Mouse (Mus musculus) embryo, embryonic 11.5 days (tissue): ENCODE measurements at regions not wholly inside any gene's neighbourhood (a gene's known extent, or its start where the extent isn't known, plus 50 kb on each side); places are given as distances from the start of the nearest gene placed in this dataset.

ENCODE experiments used
- DNase-seq: peaks from one replicate; pipeline ENCODE4 v3.0.0-alpha.2; 2012; ENCODE audit warnings: low read depth, low spot score

DNA sequence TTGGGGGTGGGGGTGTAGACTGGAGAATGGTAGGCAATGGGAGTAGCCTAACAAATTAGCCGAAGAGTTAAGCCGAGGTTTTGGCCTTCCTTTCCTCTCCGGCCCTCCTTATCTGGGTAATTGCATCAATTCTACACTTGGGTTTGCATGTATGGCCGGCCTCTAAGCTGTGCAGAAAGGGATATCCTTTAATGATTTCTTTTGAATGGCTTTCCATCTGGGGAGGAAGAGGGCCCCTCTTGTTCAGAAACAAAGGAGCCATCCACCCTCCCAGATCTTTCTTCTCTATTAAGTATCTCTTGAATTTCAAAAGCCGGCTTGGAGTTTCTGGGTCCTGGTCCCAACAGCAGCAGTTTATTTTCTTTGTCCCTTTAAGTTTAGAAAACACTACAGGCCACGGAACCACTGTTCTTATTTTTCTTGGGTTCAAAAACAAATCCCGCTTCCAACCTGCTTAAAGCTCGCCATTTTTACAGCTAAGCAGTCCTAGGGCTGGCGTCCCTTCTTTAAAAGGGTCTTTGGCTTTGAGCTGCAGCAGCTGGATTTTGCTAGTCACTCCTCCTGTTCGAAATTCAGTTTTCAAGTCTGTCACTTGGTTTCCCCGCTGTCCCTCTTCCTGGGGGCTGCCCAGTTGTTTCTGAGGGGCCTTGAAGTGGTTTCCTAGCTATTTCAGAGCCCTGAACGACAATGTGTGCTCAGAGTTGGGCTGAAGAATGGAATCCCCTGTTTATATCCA, 73.1 kb upstream of the Lrig1 start:
- DNase-seq: no peak

DNA sequence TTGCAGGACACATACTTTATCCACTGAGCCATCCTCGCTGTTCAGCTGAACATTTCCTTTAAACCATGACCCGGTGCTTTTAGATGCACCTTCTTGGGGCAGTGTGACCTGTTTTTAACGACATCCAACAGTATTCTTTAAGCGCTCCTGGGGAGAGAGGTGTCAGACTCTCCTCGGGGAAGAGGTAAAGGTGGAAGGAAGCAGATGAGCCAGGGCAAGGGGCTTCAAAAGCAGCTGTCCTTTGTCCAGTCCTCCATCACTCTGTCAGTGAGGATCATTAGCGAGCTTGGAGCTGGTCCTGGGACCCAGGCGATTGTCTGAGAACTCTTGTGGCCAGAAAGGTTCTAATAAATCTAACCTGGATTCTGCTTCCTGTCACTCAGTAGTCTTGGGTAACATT, 72.4 kb upstream of the Lrig1 start:
- DNase-seq: no peak

DNA sequence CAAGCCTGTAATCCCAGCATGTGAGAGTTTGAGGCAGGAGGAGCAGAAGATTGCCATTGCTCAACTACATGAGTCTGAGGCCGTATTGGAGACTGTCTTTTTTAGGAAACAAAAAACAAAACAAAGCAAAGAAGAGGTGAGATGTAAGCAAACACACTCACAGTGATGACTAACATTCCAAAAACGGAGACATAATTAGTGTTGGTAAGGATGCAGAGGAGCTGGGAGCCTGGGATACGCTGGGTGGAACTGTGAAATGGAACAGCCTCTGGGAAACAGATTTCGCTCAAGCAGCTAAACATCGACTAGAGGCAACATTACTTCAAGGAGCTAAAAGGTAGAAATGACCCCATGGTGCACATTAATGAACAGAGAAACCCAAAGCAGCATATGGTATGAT, 68.3 kb upstream of the Lrig1 start:
- no peak for DNase-seq

DNA sequence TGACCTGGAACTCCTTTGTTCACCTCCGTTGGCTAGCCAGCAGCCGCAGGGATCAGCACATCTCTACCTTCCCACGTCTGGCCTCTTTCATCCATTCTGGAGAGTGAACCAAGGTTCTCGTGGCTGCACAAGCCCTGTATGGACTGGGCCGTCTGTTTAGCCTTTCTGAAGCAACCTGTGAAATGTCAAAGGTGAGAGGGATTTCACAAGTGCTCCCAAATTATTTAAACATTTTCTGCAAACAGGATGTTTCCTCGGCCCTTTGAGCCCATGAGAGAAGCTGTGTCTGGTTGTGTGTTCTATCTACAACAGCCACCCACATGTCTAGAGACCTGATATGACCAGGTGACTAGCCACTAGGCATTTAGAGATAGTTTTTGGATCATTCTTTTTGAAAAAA, 65.8 kb upstream of the Lrig1 start:
- DNase-seq: no peak

DNA sequence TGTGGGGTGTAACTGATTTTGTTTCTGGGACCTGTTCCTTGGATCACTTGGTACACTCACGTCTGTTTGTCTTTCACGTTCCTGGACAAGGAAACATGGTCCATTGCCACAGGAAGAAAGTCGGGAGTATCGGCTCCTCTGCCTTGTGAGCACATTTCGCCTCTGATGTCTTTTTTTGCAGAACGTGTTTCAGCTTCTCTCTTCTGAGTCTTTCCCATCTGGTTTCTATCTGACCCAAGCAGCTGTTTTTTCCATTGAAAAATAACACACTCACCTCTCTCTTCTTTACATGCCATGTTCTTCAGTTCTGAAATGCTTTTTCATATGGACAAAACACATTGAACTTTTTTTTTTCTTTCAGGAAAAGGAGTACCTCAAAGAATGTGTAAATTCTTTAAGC, 61.4 kb upstream of the Lrig1 start:
- DNase-seq: no peak

DNA sequence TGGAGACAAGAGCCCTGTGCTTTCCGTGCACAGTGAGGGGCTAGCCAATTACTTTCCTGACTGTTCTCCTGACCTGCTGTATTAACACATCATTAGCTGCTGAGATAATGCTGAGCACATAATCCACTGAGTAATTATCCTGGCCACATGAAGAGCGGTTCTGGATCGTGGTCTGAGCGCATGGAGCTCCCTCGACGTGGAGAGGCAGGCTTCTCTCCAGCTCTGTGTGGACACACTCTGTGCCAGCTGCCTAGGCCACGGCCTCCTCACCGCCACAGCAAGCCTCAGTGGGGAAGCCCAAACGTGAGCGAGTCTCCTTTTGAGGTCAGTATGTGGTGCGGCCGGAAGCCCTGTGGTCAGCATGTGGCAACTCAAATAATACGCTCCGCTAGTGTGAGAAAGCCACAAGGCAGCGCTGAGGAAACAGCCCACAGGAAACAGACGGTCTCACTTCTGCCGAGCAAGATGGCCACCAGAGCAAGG, 60.7 kb upstream of the Lrig1 start:
- DNase-seq: no peak

DNA sequence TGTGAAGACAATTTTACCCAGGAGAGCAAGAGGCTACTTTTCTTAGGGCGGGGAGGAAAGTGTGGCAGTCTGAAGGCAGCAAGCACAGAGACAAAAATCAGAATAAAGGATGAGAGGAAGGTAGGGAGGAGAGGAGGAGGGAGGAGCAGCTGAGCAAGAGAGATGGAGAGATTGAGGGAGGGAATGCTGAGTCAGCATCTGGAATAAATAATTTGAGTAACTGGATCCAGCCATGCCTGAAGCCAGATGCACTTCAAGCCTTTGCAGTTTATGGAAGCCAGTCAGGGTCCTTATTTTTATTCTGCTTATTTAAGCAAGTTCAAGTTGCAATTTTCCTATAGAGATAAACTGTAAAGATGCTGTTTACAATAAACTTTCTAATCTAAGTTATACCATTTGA, 59.7 kb upstream of the Lrig1 start:
- no peak for DNase-seq

DNA sequence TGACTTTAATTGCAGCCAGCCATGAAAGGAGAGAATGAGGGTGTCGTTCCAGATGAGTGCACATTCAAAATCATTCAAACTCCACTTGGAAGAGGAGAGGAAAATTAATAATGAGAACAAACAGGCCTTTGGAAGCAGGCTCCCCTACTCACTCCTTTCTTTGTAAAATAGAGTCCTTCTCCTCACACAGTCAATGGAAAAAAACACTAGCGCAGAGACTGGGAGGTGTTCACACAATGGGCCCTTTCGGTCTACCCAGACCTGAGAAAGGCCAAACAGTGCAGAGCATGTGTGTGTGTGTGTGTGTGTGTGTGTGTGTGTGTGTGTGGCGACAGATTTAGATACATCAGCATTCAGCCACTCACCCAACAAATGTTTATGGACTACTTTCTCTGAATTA, 56.0 kb upstream of the Lrig1 start:
- DNase-seq: no peak

DNA sequence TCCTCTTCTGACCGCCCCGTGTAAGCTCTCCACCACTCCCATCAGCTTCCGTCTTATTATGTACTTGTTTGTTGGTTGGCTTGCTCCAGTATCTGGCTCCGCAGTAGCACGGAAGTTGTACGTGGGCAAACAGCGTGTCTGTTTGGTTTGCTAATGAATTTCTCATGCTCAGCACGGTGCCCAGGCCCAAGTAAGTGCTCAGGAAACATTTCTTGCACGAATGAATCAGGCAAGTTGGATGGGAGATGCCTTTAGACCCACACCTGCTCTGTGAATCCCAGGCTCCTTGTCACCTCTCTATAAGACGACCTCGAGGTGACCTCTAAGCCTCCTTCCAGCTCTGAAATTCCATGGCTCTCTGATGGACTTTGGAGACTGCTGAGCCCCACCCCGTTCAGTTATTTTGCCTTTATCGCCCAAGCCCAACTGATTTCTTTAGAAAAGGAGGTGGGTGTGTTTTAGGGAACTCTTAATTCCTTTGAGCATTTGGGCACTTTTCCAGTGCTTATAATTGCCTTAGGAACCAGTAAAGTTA, 55.4 kb upstream of the Lrig1 start:
- no peak for DNase-seq

DNA sequence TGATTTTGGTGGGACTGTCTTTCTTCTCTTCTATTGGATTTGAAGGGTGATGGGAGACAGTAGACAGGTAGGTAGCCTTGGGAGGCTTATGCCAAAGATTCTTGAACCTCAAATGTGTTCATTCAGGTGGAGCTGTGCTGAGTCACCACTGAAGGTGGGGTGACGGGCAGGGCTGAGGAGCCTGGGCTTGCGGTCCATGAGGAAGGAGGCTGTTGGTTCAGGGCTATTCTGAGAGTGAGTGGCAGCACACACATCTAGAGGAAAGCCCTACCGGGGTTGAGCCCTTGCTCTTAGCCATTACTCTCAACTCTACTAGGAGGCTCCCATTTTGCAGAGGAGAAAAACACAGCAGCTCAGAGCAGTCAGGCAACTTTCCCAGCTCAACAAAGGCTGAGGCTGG, 54.6 kb upstream of the Lrig1 start:
- DNase-seq: no peak

DNA sequence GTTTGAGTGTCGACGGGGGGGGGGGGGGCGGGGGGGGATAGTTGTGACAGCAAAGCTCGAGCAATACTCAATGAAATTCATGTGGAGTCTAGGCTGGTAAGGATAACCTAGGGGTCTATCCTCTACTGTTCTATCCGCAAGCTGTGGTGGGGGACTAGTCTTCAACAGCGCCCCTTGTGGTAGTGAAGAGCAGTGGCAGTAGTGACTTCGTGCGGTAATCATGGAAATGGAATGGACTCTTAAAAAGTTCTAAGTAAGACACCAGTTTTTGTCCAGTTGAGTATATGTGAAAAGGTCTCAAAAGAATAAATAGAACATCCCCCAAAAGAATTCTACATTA, 51.1 kb upstream of the Lrig1 start:
- DNase-seq: no peak

DNA sequence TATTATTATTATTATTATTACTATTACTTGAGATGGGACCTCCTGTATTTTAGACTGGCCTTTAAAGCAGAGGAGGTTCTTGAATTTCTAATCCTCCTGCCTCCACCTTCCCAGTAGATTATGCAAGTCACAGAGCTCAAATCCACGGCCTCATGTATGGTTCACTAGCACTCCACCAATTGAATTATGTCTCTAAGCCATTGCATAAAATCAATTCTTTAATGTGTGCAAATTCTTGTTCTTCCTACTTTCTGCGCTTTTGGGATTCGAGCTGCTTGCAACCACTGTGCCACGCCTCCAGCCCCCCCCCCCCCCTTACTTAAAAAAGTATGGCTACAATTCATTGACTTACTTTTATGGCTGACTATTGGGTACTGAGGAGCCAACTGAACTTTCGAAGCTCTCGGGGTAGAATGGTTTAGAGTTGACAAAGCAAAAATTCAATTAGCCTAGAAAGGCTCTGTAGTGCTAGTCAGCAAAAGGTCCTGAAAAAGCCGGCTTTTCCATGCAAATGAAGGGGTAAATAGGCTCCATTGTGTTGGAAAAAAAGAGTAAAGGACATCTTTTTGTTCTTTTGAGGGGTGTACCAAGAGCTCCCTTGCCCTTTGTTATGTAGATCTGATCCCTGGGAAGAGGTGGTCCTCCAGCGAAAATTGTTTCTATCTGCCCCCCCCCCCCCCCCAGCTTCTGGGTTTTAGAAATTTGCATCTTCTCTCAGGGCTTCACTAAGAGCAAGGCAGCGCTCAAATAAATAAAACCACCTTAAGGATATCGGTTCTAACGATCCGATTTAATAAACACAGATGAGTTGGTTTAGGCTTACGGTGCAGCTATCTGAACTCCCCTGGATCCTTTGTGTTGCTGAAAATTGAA, 50.5 kb upstream of the Lrig1 start:
- DNase-seq: no peak
